Mouse (Mus musculus) neural tube, embryonic 10.5 days (tissue): ENCODE data around the gene Cecr2.

Experiments used
- DNase-seq: peaks from one replicate; pipeline ENCODE4 v3.0.0-alpha.2; 2017; ENCODE audit warnings: low spot score; ENCODE audit errors: extremely low spot score

Cecr2 gene

DNA sequence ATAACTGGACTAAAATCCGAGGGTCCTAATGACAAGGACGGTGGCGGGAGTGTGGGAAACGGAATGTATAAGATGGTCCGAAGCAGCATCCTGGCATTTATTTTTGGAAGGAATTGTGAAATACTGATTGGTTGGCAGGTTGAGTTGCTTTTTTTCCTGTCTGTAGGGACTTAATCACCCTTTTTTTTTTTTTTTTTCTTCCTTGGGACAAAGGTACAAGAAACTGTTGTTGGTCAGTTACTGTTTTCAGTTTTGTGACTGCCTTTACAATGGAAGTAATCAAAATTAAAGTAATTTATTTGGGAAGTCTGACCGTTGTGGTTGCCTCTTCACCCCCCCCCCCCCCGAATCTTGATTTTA lies 1.2 kb downstream of the Cecr2 start:
- no peak for DNase-seq

DNA sequence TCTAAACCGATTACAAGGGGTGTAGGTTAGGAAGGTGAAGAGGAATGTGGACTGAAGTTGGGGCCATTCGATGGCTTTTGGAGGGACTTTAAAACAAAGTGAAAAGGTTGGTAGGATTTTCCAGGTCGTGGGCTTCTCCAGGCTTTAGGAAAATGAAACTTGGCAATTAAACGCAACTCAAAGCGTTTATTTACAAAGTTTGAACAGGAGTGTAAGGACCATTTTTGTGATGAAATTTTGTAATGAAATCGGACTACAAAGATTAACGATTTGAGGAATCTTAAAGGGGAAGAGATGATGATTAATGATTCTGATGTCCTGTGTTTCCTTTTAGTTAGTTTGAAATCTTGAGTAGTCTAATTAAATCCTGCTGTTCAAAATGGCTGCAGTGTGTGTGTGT lies 1.7 kb downstream of the Cecr2 start:
- DNase-seq = no peak

DNA sequence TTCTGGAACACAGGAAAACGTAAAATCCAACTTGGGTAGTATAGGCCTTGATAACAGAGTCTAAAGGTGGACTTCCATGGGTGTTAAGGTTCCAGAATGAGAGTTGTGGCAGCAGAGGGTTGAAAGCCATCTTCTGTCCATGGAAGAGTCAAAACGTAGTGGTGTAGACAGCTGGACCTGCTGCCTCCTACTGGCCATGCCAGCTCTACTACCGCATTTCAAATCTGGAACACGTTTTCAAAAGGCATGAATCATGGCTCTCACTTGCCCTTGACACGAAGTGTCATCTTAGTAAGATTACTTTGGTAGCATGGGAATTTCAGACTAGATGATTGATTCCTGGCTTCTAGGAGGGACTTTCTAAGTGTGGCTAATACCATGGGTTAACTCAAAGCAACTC lies 8.0 kb downstream of the Cecr2 start:
- DNase-seq = no peak

DNA sequence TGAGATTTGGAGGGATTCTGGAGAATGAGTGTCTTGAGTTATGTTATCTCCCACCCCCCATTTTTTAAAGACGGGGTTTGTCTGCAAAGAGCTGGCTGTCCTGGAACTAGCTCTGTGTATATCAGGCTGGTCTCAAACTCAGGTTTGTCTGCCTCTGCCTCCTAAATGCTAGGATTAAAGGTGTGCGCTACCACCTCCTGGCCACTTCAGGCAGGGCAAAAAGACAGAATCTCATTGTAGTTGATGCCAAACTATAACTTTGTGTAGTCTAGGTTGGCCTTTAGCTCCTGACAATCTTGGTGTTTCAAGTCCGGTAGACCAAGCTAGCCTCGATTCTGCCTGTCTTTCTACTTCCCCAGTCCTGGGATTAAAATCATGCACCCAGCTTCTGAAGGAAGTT lies 8.7 kb downstream of the Cecr2 start:
- DNase-seq = no peak

DNA sequence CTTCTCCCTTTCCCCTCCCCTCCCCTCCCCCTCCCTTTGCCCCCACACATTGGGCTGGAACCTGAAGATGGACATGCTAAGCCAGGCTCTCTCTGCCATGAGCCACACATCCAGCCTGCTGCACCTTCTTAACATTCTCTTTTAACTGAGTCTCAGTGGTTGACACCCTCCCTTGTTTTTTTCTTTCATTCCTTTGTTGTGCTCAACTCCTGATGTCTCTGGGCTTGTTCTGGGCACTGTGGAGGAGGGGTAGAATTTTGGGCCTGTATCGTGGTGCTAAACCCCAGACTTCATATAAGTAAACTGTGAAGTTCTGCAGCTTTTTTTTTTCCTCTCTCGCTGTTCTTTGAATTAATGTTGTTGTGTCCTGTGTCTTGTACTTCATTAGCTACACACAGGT lies 9.8 kb downstream of the Cecr2 start:
- DNase-seq = no peak

DNA sequence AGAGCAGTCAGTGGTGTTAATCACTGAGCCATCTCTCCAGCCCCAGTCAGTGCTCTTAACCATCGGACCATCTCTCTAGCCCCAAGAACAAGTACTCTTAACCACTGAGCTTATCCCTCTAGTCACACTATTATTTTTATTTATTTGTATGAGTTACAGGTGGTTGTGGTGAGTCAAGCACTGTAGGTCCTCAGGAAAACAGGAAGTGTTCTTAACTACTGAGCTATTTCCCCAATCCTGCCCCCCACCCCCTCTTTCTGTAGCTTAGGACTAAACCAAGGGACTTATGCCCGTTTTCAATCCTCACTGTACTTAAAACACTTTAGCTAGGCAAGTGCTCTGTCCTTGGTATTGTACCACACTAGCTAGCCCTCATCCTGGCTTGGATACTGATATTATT lies 17.2 kb downstream of the Cecr2 start:
- no peak for DNase-seq

DNA sequence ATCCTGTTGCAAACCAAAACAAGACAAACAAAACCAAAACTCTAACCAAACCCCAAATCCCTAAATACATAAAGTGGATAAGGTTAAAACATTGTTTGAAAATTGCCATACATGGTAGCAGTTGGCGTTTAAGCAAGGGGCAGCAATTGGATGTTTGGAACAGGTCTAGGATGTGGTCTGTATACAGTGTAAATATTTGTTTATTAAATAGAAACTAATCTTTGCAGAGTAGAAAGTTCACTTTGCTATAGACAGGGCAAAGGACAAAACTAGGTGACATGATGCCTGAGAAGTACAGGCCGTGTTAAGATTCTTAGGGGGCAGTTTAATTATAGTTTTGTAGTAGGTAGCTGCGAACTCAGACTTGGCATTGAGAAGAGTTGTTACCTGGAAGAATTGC lies 18.6 kb downstream of the Cecr2 start:
- DNase-seq = no peak

DNA sequence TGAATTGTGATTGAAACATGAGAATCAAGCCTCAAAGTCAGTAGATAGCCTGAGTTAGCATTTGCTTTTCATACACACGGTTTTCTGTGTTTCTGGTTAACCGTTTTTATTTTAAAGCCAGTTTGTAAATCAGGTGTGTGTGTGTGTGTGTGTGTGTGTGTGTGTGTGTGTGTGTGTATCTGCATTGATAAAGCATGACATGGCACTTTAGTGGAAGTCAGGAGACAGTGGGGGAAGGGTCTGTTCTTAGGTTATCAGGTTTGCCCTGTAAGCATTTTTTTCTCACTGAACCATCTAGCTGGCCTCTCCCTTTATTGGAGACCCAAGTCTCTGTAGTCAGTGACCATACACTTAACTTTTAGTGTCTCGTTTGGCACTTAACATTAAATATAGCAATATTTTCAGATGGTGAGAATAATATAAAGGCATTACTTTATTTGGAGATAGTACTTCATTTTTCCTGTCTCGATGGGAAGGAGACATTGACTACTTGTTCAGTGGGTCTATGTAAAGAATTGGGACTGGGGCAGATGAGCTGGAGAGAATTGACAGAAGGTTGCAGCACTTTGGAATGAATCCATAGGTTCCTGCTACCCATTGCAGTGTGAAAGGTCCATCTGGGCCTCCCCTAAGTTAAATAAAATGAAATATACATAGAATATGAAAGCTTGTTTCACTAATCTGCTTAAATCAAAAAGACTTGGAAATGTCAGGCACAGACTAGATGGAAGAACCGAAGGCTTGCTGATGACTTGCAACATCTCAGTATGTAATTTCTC lies 20.9 kb downstream of the Cecr2 start:
- no peak for DNase-seq

DNA sequence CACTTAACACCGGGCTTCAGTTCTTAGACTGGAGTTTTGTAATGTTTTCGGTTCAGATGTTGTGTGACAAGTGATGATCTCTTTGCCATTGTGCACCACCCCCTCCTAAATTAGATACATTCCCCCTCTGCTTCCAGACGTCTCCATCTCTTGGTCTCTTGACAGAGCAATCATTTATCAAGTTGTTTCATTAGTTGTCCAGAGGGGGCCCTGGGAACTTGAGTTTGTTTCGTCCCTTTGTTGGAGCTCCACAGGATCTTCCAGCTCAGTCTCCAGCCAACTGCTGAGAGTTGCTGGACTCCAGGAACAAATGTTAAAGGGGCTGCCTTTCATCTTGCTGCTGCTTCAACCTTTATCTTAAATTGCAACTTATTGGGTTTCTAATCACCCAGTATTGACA lies 34.1 kb downstream of the Cecr2 start:
- DNase-seq = peak; percentile 34

DNA sequence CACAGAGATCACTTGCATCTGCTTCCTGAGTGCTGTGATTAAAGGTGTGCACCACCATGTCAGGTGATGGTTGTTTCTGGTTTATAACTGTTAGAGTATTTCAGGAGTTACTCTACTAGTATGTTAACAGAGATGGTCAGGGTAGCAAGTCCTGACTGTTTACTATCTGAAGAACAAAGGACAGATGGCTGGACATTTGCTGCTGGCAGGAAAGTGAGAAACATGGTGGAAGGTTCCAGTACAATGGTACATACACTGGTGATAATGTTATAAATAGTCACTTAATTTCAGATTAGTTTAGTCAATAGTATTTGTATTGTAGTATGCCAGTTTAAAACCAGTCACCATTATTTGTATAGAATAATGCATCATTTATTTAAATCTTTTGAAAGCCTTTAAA lies 38.2 kb downstream of the Cecr2 start:
- DNase-seq = no peak

DNA sequence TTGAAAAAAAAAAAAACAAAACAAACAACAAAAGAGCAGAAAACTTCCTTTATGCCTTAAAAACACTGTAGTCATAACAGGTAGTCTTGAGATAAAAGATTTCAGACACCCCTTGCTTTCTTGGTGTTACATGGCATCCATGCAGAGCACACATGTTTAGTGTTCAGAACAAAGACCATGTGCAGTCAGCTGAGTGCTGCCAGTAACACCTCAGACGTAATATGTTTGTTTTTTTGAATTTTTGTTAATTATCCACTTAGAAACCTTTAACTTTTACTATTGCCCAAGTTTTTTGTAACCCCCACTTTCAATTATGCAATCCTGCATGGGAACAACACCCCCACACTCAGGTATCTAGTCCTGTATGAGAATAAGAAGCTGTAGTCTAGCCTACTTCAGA lies 42.6 kb downstream of the Cecr2 start:
- no peak for DNase-seq

DNA sequence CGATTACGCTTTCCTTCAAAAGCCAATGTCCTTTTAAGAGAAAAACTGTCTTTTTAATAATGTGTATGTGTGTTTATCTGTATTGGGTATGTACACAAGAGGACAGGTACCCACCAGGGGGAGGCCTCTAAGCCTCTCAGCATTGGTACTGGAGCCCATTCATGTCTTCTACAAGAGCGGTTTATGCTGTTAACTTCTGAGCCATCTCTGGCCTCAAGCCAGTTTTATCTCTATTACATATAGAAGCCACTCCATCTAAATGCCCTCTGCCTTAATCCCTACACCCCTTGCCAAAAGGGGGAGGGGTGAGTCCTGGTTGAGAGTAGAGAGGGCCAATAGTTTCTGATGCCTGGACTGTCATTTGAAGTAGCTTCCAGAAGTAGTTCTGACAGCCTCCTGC lies 48.6 kb downstream of the Cecr2 start:
- no peak for DNase-seq

DNA sequence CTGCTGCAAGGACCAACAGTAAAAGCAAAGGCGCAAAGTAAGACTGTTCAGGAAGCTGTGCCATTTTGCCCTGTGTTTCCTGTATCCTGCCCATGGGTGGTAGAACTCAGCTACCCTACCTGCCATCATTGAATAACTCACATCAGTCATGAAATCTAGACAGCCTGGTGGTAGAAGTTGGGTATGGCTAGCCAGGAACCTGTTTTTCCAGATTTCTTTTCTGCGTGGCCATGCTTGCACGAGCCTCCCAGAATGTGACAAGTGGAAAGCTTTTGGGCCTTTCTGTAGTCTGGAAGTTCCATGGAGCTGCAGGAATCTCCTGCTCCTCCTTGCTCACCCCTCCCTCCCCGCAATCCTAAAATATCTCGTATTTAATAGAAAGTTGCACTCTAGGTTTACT lies 49.1 kb downstream of the Cecr2 start:
- no peak for DNase-seq

DNA sequence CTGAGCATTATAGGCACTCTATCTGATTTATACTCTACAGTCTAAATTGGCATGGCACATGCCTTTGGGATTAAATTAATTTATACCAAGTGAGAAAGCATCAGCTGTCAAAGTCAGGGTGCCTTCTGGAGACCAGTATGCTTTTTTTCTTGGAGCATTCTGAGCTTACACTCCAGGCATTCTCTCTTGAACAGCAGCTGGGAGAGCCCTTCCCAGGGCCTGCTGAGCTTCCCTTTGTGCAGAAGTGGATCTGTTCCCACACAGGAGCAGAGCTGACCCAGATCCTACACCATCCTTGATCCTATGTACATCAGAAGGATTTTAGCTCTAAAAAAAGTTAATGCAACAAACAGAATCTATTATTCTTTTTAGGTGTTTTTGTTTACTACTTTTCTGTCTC lies 49.7 kb downstream of the Cecr2 start:
- peak; percentile 34 for DNase-seq

DNA sequence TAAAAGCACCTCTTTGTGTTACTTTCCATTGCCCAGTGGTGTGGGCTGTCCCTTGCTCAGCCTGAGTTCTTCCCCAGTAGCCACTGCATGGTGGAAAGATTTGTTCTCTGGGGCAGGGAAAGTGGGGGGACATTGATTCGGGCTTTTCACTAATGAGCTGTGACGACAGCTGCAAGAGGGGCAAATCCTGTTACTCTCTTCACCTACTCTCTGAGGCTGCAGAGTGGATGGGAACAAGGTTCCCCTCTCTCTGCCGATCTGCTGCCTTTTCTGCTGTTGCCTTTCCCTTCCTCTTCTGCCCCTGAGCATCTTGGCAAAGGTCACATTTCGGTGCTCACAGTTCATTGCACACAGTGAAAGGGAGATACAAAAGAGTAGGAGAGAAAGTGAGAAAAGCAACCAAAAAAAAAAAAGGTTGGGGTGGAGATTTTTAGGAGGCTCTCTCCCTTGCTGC lies 50.4 kb downstream of the Cecr2 start:
- DNase-seq = peak; percentile 58

DNA sequence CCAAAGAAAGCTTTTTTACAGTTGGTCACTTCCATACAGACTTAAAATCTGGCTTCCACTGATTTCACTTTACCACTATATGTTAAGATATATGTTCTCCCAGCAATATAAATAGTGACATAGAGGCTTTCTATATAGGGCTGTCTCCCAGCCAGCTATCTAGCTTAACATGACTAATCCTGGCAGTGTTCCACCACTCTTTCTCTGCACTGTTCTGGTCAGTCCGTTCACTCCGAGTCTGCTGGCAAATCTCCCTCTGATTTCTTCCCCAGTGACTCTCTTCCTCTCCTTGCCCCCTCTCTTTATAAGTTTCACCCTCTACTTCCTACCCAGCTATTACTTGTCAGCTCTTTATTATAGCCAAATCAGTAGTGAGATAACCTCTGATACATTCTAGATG lies 59.8 kb downstream of the Cecr2 start:
- DNase-seq = no peak

DNA sequence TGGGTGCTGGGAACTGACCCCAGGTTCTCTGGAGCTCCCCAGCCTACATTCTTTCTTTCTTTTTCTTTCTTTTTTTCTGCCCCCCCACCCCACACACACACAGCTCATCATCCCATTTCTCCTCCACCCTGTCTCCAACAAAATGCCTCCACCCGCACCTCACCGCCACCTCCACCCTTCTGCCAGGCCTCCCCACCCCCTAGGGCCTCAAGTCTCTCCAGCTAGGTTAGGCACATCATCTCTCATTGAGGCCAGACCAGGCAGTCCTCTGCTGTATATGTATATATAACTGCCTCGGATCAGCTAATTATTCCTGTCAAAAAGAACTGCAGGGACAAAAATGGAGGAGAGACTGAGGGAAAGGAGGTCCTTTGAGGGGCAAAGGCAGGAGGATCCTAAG lies 69.8 kb downstream of the Cecr2 start:
- no peak for DNase-seq

DNA sequence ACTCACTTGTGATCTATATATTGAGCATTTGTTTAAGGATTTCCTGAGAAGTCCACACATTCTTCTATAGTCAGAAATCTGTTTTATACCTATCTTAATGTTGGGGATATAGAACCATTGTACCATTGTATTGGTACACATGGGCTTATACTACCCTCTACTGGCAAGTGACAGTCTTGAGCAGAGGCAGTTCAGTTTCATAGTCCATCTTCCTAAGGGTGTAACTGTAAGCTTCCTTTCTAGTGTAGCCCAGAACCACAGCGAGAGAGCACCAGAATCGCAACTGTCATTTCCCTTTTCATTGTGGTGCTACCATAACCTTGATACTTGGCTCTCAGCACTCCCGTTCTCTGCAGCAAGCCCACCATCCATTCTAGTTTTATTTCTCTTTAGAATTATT lies 70.4 kb downstream of the Cecr2 start:
- no peak for DNase-seq

DNA sequence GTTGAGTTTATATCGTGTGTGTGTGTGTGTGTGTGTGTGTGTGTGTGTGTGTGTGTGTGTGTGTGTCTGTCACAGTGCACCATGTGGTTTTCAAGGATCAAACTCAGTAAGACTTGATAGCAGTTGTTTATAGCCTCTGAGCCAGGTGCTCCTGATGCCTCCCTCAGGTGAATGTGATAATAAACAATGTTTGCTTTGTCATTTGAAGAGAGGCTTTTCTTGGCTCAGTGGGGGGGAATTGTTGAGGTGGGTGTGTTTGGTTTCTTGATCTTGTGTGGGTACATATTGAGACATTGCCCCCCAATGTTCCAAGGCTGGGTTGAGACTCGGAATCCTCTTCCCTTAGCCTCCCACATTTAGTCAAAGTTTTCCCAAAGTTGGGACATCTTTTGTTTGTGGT lies 77.0 kb downstream of the Cecr2 start:
- no peak for DNase-seq

DNA sequence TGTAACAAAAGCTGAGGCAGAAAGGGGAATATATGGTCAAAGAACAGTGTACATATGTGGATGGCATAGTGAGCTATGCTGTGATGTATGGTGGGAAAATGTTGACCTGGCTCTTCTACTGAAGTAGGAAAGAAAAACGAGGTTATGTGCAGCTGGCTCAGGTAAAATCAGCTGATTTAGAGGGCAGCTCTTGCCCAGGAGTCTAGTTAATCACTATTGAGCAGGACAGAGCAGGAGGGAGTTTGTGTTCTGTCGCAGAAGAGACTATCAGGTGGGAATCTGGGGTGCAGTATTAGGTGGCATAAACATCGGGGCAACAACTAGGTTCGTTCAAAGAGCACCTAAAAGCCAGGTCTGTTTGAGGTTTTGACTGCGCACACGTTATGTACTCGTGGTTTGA lies 78.1 kb downstream of the Cecr2 start:
- no peak for DNase-seq

DNA sequence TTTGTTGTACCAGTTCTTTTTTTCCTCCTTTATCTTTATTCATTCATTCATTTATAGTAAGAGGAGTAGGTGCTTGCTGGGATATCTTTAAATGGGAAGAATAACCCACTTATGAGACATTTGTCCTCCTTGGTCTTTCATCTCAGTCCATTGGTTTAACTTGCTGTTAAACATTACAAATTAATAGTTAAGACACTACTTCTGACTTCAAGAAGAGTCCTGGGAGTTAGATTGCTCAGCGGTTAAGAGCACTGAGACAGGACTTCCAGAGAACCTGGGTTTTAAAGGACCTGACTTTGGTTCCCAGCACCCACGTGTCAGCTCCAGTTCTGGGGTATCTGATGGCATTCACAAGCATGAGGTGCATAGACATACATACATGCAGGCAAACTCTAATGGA lies 80.2 kb downstream of the Cecr2 start:
- DNase-seq = no peak

DNA sequence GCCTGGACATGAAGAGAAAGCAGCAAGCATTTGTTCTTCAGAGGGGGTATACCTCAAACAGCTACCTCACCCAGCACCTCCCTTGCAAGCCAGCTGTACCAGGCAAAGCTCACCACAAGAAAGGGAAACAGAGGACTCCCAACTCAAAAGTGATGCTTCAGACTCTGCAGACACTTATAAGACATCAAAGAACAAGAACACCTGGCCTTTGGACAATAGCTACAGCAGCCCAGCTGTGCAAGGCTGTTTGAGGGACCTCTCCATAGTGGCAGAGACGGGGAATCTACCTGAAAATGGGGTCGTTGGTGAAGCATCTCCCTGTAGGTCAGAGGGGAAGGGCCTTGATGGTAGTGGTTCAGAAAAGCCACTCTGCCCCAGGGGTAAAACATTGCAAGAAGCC lies 95.0 kb downstream of the Cecr2 start:
- no peak for DNase-seq

DNA sequence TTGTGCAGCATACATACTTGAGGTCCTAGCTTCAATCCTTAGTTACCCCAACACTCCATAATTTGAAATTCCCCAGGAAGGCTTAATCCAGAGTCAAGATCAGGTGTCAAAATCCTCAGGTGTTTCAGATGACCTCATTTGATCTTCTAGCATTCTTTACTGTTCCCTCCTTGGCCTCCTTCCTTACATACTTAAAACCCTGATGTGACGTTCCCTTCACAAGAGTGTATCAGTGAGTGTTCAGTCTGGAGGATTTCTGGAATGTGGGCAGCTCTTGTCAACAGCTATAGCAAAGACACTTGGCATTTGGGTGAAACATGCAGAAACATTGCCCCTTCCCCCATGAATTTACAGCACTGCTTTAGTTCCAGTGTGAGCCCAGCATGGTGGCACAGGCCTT lies 103.8 kb downstream of the Cecr2 start:
- no peak for DNase-seq

DNA sequence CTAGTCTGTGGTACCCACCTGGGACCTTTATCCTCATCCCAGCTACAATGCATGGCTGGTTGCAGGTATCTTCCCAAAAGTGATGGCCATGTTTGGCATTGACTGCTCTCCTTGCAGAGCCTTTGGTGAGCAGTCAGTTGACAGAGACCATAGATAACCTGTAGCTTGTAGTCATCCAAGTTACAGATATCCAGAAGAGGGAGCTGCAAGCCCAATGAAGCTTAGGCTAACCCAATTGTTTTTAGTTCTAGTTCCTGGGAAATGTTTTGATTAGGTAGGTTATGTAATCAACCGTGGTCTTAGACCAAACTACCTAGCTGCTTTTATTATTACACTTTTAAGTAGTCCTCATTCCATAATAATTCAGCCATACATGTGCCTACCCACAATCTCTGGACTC lies 105.2 kb downstream of the Cecr2 start:
- no peak for DNase-seq
